Mouse (Mus musculus) hindbrain, embryonic 11.5 days (tissue): ENCODE measurements around the gene Tgm5. TPM values are rescaled to one million over a fixed set of nuclear protein-coding genes. Genes with fewer than 3 reads are reported as not detected.
"Not testable (repeated sequence)": the region's sequence is repeated elsewhere in the genome, so short reads cannot be mapped to it uniquely, and the experiment has no call there.

Experiments
- ATAC-seq: fragments of 200-750 bp; cut with Nextera tagmentation; 2 replicates; pipeline ENCODE4 v1.8.0; 2017; ENCODE audit warnings: mild to moderate bottlenecking, moderate TSS enrichment, moderate library complexity; ENCODE audit not compliant: low FRiP score
- DNase-seq: peaks from one replicate; pipeline ENCODE4 v3.0.0-alpha.2; 2015; ENCODE audit warnings: low spot score
- H3K27ac ChIP-seq: fragments of 300-500 bp; sonication (generic); 2 replicates; pipeline ENCODE4 v1.5.1; 2014; ENCODE audit warnings: mild to moderate bottlenecking, low read depth, low read length
- H3K27me3 ChIP-seq: fragments of 300-500 bp; sonication (generic); 2 replicates; pipeline ENCODE4 v1.6.1; 2014; ENCODE audit warnings: mild to moderate bottlenecking, low read length, moderate library complexity, mixed read lengths; ENCODE audit not compliant: control insufficient read depth, insufficient read depth
- H3K36me3 ChIP-seq: fragments of 300-500 bp; sonication (generic); 2 replicates; pipeline ENCODE4 v1.6.1; 2014; ENCODE audit warnings: mild to moderate bottlenecking, low read length, moderate library complexity, mixed read lengths; ENCODE audit not compliant: control insufficient read depth, insufficient read depth
- H3K4me1 ChIP-seq: fragments of 300-500 bp; sonication (generic); replicated peaks from 2 replicates; pipeline ENCODE4 v1.6.1; 2014; ENCODE audit warnings: low read length, mixed read lengths; ENCODE audit not compliant: control insufficient read depth, insufficient read depth
- H3K4me2 ChIP-seq: fragments of 300-500 bp; sonication (generic); replicated peaks from 2 replicates; pipeline ENCODE4 v1.6.1; 2014; ENCODE audit warnings: mild to moderate bottlenecking, low read depth, low read length
- H3K4me3 ChIP-seq: fragments of 300-500 bp; sonication (generic); 2 replicates; pipeline ENCODE4 v1.5.1; 2014; ENCODE audit warnings: low read depth, low read length
- H3K9ac ChIP-seq: fragments of 300-500 bp; sonication (generic); 2 replicates; pipeline ENCODE4 v1.6.1; 2014; ENCODE audit warnings: low read depth, low read length
- H3K9me3 ChIP-seq: fragments of 300-500 bp; sonication (generic); 2 replicates; pipeline ENCODE4 v1.6.1; 2016; ENCODE audit warnings: low read length; ENCODE audit not compliant: control insufficient read depth
- WGBS: fragments of 180-500 bp; shearing (Covaris S2); extraction: QIAGEN DNeasy Blood & Tissue Kit; methylation state at CpG from one replicate; pipeline ENCODE4 v1.1.7; 2014; 5-methylcytosine and 5-hydroxymethylcytosine counted together
- polyA plus RNA-seq: library from polyadenylated mRNA; unstranded; fragments of >200 nt; fragmentation: Nextera tagmentation; extraction: Ambion mirVana; gene quantifications from 2 replicates; pipeline ENCODE4 v1.2.1, GENCODE M21; 2014

Gene Tgm5
- polyA plus RNA-seq: not detected in 2 replicates

- no peaks in the 10 kb centered on the region for H3K4me1 ChIP-seq
- no peak within 1 kb of the TSS for H3K4me3 ChIP-seq
- ATAC-seq: no peak
- DNase-seq: no peak
- no peak within 1 kb of the TSS for H3K9ac ChIP-seq
- no peak within 1 kb of the TSS for H3K27ac ChIP-seq
- WGBS: 67% methylated on average over 6 of the region's 6 CpGs
- H3K4me2 ChIP-seq: no peak within 1 kb of the TSS
- H3K9me3 ChIP-seq: no peaks in the 10 kb centered on the region
- no peaks in the 10 kb centered on the region for H3K36me3 ChIP-seq
- no peaks in the 10 kb centered on the region for H3K27me3 ChIP-seq
These were observed at the start of gene Tgm5 for GRCm38 (mm10) chr2:121085480-121086185. Tgm5 (minus strand) TSS chr2:121085841.

- WGBS: 74% methylated on average over 1 of the region's 1 CpGs
- Histone ChIP-seq H3K4me2 (no peak overlapping the region), H3K27me3 (no peaks in the 10 kb centered on the region), H3K27ac (no peak overlapping the region), H3K4me1 (no peaks in the 10 kb centered on the region), H3K4me3 (no peak overlapping the region), H3K9ac (no peak overlapping the region), H3K9me3 (no peaks in the 10 kb centered on the region), H3K36me3 (no peaks in the 10 kb centered on the region)
- DNase-seq: no peak
- ATAC-seq: no peak
These were observed 47.2 kb upstream of the Tgm5 start for GRCm38 (mm10) chr2:121132822-121133221.

GRCm38 (mm10) chr2:121128865-121129620 lies 43.4 kb upstream of the Tgm5 start:
- Histone ChIP-seq H3K27ac (no peak overlapping the region), H3K36me3 (no peaks in the 10 kb centered on the region), H3K4me1 (no peaks in the 10 kb centered on the region), H3K9ac (no peak overlapping the region), H3K9me3 (no peaks in the 10 kb centered on the region), H3K4me3 (no peak overlapping the region), H3K4me2 (no peak overlapping the region), H3K27me3 (no peaks in the 10 kb centered on the region)
- DNase-seq (no peak), ATAC-seq (no peak)
- whole genome bisulfite sequencing: 76% methylated on average over 9 of the region's 9 CpGs

GRCm38 (mm10) chr2:121127536-121127935 lies 41.9 kb upstream of the Tgm5 start:
- DNase-seq (no peak), ATAC-seq (no peak)
- H3K27me3 ChIP-seq: no peaks in the 10 kb centered on the region
- no peak overlapping the region for H3K9ac ChIP-seq
- no peak overlapping the region for H3K4me2 ChIP-seq
- no peak overlapping the region for H3K27ac ChIP-seq
- no peaks in the 10 kb centered on the region for H3K36me3 ChIP-seq
- 84% methylated on average over 1 of the region's 1 CpGs for WGBS
- no peaks in the 10 kb centered on the region for H3K4me1 ChIP-seq
- H3K4me3 ChIP-seq: no peak overlapping the region
- no peaks in the 10 kb centered on the region for H3K9me3 ChIP-seq

- not testable (repeated sequence) for H3K27ac ChIP-seq, DNase-seq, H3K27me3 ChIP-seq, H3K4me3 ChIP-seq, H3K9me3 ChIP-seq, H3K4me1 ChIP-seq, H3K4me2 ChIP-seq, ATAC-seq, H3K9ac ChIP-seq, H3K36me3 ChIP-seq
- WGBS: 93% methylated on average over 5 of the region's 5 CpGs
These were observed 40.7 kb upstream of the Tgm5 start for GRCm38 (mm10) chr2:121126302-121126701.

GRCm38 (mm10) chr2:121119260-121119659 lies 33.6 kb upstream of the Tgm5 start:
- no peaks in the 10 kb centered on the region for H3K27me3 ChIP-seq
- H3K27ac ChIP-seq: no peak overlapping the region
- H3K4me2 ChIP-seq: no peak overlapping the region
- no peaks in the 10 kb centered on the region for H3K4me1 ChIP-seq
- 86% methylated on average over 3 of the region's 3 CpGs for WGBS
- no peaks in the 10 kb centered on the region for H3K9me3 ChIP-seq
- H3K36me3 ChIP-seq: no peaks in the 10 kb centered on the region
- H3K9ac ChIP-seq: no peak overlapping the region
- no peak overlapping the region for H3K4me3 ChIP-seq
- no peak for DNase-seq
- no peak for ATAC-seq

- no peak overlapping the region for H3K27ac ChIP-seq
- ATAC-seq (no peak), DNase-seq (no peak)
- no peak overlapping the region for H3K4me2 ChIP-seq
- no peaks in the 10 kb centered on the region for H3K36me3 ChIP-seq
- no peak overlapping the region for H3K4me3 ChIP-seq
- WGBS: 92% methylated on average over 2 of the region's 2 CpGs
- H3K9me3 ChIP-seq: no peaks in the 10 kb centered on the region
- H3K27me3 ChIP-seq: no peaks in the 10 kb centered on the region
- no peak overlapping the region for H3K9ac ChIP-seq
- H3K4me1 ChIP-seq: no peaks in the 10 kb centered on the region
These were observed 29.8 kb upstream of the Tgm5 start for GRCm38 (mm10) chr2:121115418-121115817.

- Histone ChIP-seq H3K9ac (no peak within 1 kb of the TSS), H3K27ac (no peak within 1 kb of the TSS), H3K4me3 (no peak within 1 kb of the TSS), H3K4me1 (no peaks in the 10 kb centered on the region), H3K9me3 (no peaks in the 10 kb centered on the region), H3K36me3 (no peaks in the 10 kb centered on the region), H3K4me2 (no peak within 1 kb of the TSS), H3K27me3 (no peaks in the 10 kb centered on the region)
- DNase-seq (no peak), ATAC-seq (no peak)
- 88% methylated on average over 4 of the region's 4 CpGs for WGBS
These were observed 24.1 kb upstream of the Tgm5 start, which contains the start of gene Tgm7 for GRCm38 (mm10) chr2:121109695-121110094. Tgm7 (minus strand) TSS chr2:121109795.

- DNase-seq (no peak), ATAC-seq (no peak)
- Histone ChIP-seq H3K36me3 (no peaks in the 10 kb centered on the region), H3K9me3 (no peaks in the 10 kb centered on the region), H3K27me3 (no peaks in the 10 kb centered on the region), H3K27ac (no peak overlapping the region), H3K4me1 (no peaks in the 10 kb centered on the region), H3K4me3 (no peak overlapping the region), H3K9ac (no peak overlapping the region), H3K4me2 (no peak overlapping the region)
These were observed 20.3 kb upstream of the Tgm5 start for GRCm38 (mm10) chr2:121105940-121106339.
